Mouse (Mus musculus) neural tube, embryonic 13.5 days (tissue): ENCODE data around the gene Corin. TPM values are rescaled to one million over a fixed set of nuclear protein-coding genes. Genes with fewer than 3 reads are reported as not detected.

Experiments
- ATAC-seq: fragments of 200-750 bp; cut with Nextera tagmentation; 2 replicates; pipeline ENCODE4 v1.8.0; 2017; ENCODE audit warnings: low read depth, mild to moderate bottlenecking, moderate TSS enrichment, moderate library complexity
- H3K27ac ChIP-seq: fragments of 300-500 bp; sonication (generic); replicated peaks from 2 replicates; pipeline ENCODE4 v1.5.1; 2015; ENCODE audit warnings: moderate library complexity, mild to moderate bottlenecking, inconsistent platforms
- H3K27me3 ChIP-seq: fragments of 300-500 bp; sonication (generic); 2 replicates; pipeline ENCODE4 v1.6.1; 2015; ENCODE audit warnings: mild to moderate bottlenecking, inconsistent platforms
- H3K36me3 ChIP-seq: fragments of 300-500 bp; sonication (generic); 2 replicates; pipeline ENCODE4 v1.6.1; 2015; ENCODE audit warnings: mild to moderate bottlenecking, inconsistent platforms
- H3K4me1 ChIP-seq: fragments of 300-500 bp; sonication (generic); replicated peaks from 2 replicates; pipeline ENCODE4 v1.6.1; 2015; ENCODE audit warnings: inconsistent platforms
- H3K4me2 ChIP-seq: fragments of 300-500 bp; sonication (generic); 2 replicates; pipeline ENCODE4 v1.6.1; 2015; ENCODE audit warnings: inconsistent platforms, mild to moderate bottlenecking, moderate library complexity
- H3K4me3 ChIP-seq: fragments of 300-500 bp; sonication (generic); 2 replicates; pipeline ENCODE4 v1.5.1; 2015; ENCODE audit warnings: mild to moderate bottlenecking, inconsistent platforms
- H3K9ac ChIP-seq: fragments of 300-500 bp; sonication (generic); 2 replicates; pipeline ENCODE4 v1.6.1; 2015; ENCODE audit warnings: moderate library complexity, mild to moderate bottlenecking, inconsistent platforms
- H3K9me3 ChIP-seq: fragments of 300-500 bp; sonication (generic); 2 replicates; pipeline ENCODE4 v1.6.1; 2016; ENCODE audit warnings: inconsistent platforms
- WGBS: fragments of 180-500 bp; shearing (Covaris S2); methylation state at CpG from one replicate; pipeline ENCODE4 v1.1.7; 2015; 5-methylcytosine and 5-hydroxymethylcytosine counted together
- polyA plus RNA-seq: library from polyadenylated mRNA; unstranded; fragments of >200 nt; fragmentation: Nextera tagmentation; extraction: Ambion mirVana; gene quantifications from 2 replicates; pipeline ENCODE4 v1.2.1, GENCODE M21; 2015

The Corin gene
- polyA plus RNA-seq, 1 experiment from 2014 or later = 2.0 TPM

GRCm38 (mm10) chr5:72431856-72432255, 72.4 kb downstream of the Corin start:
- WGBS = 86% methylated on average over 3 of the region's 3 CpGs
- Histone ChIP-seq H3K4me1 (no peaks in the 10 kb centered on the region), H3K9me3 (no peaks in the 10 kb centered on the region), H3K27ac (no peak overlapping the region), H3K36me3 (no peaks in the 10 kb centered on the region), H3K4me2 (no peak overlapping the region), H3K27me3 (no peaks in the 10 kb centered on the region), H3K4me3 (no peak overlapping the region), H3K9ac (no peak overlapping the region)
- ATAC-seq = no peak

- Histone ChIP-seq H3K4me3 (no peak overlapping the region), H3K4me1 (no peaks in the 10 kb centered on the region), H3K9ac (no peak overlapping the region), H3K27ac (no peak overlapping the region), H3K27me3 (no peaks in the 10 kb centered on the region), H3K36me3 (no peaks in the 10 kb centered on the region), H3K9me3 (no peaks in the 10 kb centered on the region), H3K4me2 (no peak overlapping the region)
- WGBS = 84% methylated on average over 4 of the region's 4 CpGs
- ATAC-seq = no peak
Measured at GRCm38 (mm10) chr5:72427556-72427955, 76.7 kb downstream of the Corin start.

DNA sequence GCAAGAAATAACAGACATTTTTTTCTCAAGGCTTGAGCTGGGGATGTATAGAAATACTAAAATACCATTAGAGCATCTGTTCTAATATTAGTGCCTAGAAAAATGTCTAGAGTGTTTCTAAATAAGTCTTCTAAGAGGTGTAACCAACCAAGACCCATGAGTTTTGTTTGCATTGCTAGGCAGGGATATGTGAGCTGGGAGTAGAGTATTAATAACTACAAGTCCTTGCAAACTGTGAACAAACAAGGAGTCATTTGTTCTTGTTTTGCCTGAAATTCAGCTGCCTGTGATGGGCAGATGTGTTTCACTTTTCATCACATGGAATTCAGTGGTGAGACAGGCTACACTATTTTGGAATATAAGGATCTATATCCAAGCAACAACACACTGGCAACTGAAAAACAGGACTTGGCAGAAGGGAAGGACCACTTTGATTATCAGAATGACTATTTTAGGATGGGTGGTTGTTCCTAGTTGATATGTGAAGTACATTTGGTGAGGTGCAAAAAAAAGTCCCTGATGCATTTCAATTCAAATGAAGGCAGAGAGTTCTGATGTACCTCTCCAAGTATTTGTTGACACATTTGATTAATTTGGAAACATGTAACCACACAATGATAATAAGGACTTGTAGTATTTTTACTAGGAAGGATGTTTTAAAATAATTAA, 78.8 kb downstream of the Corin start:
- ATAC-seq = no peak
- no peak overlapping the region for H3K9ac ChIP-seq
- no peaks in the 10 kb centered on the region for H3K36me3 ChIP-seq
- no peak overlapping the region for H3K27ac ChIP-seq
- H3K9me3 ChIP-seq = no peaks in the 10 kb centered on the region
- no peaks in the 10 kb centered on the region for H3K4me1 ChIP-seq
- H3K4me3 ChIP-seq = no peak overlapping the region
- H3K4me2 ChIP-seq = no peak overlapping the region
- H3K27me3 ChIP-seq = no peaks in the 10 kb centered on the region

DNA sequence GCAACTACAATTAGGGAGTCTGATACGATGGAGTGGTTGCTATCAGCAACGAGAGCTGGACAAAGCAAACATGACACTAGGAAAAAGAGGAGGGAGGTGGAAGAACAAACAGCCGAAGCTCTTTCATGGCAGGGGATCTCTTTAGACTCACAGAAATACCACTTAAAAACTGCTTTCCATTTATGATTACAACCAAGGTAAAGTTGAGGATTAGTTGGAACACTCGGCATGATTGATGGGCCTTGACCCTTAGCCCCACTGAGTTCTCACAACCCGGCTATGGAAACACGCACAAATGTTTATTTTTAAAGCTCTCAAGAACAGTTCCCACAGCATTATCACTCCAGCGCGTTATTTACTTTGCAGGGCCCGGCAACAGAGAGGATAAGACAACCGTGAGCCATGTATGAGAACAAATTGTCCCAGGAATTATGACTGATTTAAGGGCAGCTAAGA, 92.4 kb downstream of the Corin start:
- ATAC-seq = no peak
- Histone ChIP-seq H3K9me3 (no peaks in the 10 kb centered on the region), H3K4me2 (no peak overlapping the region), H3K4me3 (no peak overlapping the region), H3K4me1 (no peaks in the 10 kb centered on the region), H3K9ac (no peak overlapping the region), H3K27me3 (no peaks in the 10 kb centered on the region), H3K36me3 (no peaks in the 10 kb centered on the region), H3K27ac (no peak overlapping the region)
- WGBS = 66% methylated on average over 10 of the region's 10 CpGs

DNA sequence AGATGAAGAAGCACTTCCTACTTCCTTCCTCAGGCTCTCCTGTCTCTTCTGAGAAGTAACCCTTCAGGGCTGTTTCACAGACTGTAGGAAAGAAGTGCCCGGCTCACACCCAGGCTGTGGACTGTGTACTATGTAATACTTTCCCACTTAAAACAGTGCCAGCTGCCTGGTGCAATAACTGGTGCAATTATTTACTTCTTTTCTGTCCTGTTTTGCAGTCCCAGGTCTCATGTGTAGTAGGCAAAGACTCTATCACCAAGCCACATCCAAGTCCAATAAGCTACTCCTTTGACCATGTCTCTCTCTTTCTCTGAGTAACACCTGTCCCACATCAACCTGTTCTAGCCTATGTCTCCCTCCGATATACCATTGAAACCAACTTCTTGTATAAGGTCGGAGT, 93.4 kb downstream of the Corin start:
- Histone ChIP-seq H3K4me3 (no peak overlapping the region), H3K4me1 (no peaks in the 10 kb centered on the region), H3K4me2 (no peak overlapping the region), H3K27me3 (no peaks in the 10 kb centered on the region), H3K9ac (no peak overlapping the region), H3K27ac (no peak overlapping the region), H3K36me3 (no peaks in the 10 kb centered on the region), H3K9me3 (no peaks in the 10 kb centered on the region)
- 94% methylated on average over 3 of the region's 3 CpGs for WGBS
- ATAC-seq = no peak

DNA sequence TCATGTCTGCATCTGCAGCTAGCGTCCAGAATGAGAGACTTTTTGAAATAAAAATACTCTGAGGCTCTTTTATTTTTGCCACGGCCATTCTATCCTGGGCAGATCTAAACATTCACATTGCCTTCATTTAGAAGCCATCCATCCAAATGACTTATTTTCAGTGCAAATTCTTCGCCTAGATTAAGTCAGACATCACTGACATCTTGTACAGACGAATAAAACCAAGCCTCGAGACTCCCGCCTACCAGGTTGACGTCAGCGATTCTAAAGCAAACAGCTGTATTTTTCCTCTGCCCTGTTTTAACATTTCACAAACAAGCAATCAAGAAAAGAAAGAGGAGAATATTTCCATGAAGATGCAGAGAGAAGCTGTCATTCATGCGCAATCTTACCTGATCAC, 100.9 kb downstream of the Corin start:
- no peak for ATAC-seq
- Histone ChIP-seq H3K4me3 (no peak overlapping the region), H3K4me1 (peaks cover 5% of the 10 kb centered on the region), H3K27ac (no peak overlapping the region), H3K9me3 (no peaks in the 10 kb centered on the region), H3K27me3 (no peaks in the 10 kb centered on the region), H3K9ac (no peak overlapping the region), H3K4me2 (no peak overlapping the region), H3K36me3 (no peaks in the 10 kb centered on the region)
- 81% methylated on average over 9 of the region's 9 CpGs for WGBS

DNA sequence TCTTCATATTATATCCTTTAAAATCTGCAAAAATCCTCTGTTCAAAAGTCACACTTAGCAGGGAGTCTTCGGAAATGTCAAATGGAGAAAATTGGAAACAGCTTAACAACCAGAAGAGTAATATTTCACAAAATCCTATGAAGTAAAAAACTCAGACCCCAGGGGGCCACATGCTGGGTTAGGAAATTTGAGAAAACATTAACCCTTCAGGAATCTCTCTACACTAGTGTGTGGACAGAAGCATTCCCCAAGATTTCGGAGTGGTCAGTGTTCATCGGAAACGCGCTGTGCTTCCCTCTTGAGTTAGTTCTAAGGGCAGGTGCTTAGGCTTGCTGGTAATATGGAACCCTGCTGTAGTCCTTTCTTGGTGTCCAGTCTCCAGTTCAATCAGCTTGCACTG, 101.4 kb downstream of the Corin start:
- Histone ChIP-seq H3K27me3 (no peaks in the 10 kb centered on the region), H3K27ac (no peak overlapping the region), H3K9me3 (no peaks in the 10 kb centered on the region), H3K9ac (no peak overlapping the region), H3K4me3 (no peak overlapping the region), H3K36me3 (no peaks in the 10 kb centered on the region), H3K4me1 (peaks cover 5% of the 10 kb centered on the region), H3K4me2 (no peak overlapping the region)
- 77% methylated on average over 5 of the region's 5 CpGs for WGBS
- ATAC-seq = no peak

DNA sequence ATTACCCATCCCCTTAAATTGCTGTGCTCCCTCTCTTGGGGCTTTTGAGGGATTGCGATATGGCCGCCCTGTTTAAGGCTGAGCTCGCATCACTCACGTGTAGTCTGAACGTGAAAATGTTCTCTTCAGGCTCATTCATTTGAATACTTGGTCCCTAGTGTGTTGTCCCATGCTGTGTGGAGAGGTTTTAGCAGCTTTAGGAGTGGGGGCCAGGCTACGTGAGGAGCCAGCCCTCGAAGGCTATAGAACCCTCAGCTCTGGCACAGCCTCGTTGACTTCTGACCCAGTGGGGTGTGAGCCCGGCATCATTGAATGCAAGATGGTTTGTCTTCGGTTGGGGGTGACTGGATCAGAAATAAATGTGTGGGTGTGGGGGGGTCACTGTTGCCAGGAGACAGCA, 102.5 kb downstream of the Corin start:
- Histone ChIP-seq H3K4me3 (no peak overlapping the region), H3K9ac (no peak overlapping the region), H3K27me3 (no peaks in the 10 kb centered on the region), H3K9me3 (no peaks in the 10 kb centered on the region), H3K4me2 (no peak overlapping the region), H3K4me1 (peaks cover 5% of the 10 kb centered on the region), H3K36me3 (no peaks in the 10 kb centered on the region), H3K27ac (no peak overlapping the region)
- ATAC-seq = no peak
- WGBS = 53% methylated on average over 10 of the region's 10 CpGs

DNA sequence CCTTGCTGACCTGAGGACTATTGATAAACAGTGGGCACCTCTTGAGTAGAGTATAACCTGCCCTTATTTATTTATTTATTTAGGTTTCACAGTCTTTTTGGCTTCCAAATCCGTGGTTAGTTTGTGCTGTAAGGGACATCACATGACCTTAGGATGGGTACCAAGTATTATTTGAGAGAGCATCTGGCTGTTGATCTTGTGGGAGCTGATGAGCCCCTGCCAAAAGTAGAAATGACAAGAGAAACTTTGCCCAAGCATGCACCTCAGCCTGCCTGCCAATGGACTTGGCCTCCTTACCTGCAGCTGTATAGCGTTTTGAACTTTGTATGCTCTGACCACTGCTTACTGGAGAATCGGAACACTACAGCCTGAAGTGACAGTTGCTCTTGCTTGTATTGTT, 103.0 kb downstream of the Corin start:
- H3K9me3 ChIP-seq = no peaks in the 10 kb centered on the region
- no peak overlapping the region for H3K4me2 ChIP-seq
- no peak overlapping the region for H3K9ac ChIP-seq
- peaks cover 5% of the 10 kb centered on the region for H3K4me1 ChIP-seq
- H3K27me3 ChIP-seq = no peaks in the 10 kb centered on the region
- ATAC-seq = no peak
- H3K36me3 ChIP-seq = no peaks in the 10 kb centered on the region
- H3K4me3 ChIP-seq = no peak overlapping the region
- WGBS = 82% methylated on average over 3 of the region's 3 CpGs
- no peak overlapping the region for H3K27ac ChIP-seq

DNA sequence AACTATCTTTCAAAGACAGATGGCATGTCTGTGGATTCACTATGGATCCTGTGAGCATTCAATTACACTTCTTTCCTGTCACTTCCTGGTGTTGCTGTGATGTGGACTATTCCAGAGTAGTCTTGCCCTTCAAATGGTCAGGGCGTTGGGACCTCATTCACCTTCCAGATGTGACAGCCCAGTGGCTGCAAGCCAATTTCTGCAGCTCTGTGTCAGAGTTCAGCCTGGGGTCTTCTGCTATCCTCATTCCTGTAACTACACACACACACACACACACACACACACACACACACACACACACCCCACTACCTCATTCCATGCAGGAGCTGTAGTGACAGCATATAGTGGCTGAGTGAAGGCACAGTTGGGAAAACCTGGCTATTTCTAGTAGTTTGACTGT, 122.1 kb downstream of the Corin start:
- H3K36me3 ChIP-seq = no peaks in the 10 kb centered on the region
- no peak overlapping the region for H3K9ac ChIP-seq
- H3K4me2 ChIP-seq = no peak overlapping the region
- H3K4me1 ChIP-seq = no peaks in the 10 kb centered on the region
- no peaks in the 10 kb centered on the region for H3K27me3 ChIP-seq
- H3K9me3 ChIP-seq = no peaks in the 10 kb centered on the region
- 64% methylated on average over 1 of the region's 1 CpGs for WGBS
- ATAC-seq = no peak
- H3K27ac ChIP-seq = no peak overlapping the region
- no peak overlapping the region for H3K4me3 ChIP-seq

GRCm38 (mm10) chr5:72380616-72381015, 123.7 kb downstream of the Corin start:
- H3K4me1 ChIP-seq = no peaks in the 10 kb centered on the region
- no peak overlapping the region for H3K9ac ChIP-seq
- no peaks in the 10 kb centered on the region for H3K36me3 ChIP-seq
- no peaks in the 10 kb centered on the region for H3K27me3 ChIP-seq
- WGBS = 70% methylated on average over 8 of the region's 8 CpGs
- no peak for ATAC-seq
- H3K4me2 ChIP-seq = no peak overlapping the region
- H3K9me3 ChIP-seq = no peaks in the 10 kb centered on the region
- no peak overlapping the region for H3K4me3 ChIP-seq
- no peak overlapping the region for H3K27ac ChIP-seq

DNA sequence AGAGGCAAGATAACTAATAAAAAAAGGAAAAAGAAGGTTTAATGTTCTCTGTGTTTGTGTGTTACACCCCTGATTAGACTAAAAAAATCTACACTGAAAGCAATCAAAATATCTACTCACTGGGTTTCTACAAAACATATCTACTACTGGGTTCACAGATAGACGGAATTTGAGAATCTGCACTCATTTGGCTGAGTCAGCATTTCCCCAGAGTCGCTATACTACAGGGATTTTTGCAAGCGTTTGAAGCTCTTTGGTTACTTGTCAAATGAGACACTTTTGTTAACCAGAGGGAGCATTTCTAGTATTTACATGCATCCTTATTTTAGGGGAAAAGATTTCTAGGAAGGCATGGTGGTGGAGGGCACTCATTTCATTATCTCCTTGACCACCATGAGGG, 136.3 kb downstream of the Corin start:
- WGBS = 86% methylated on average over 3 of the region's 3 CpGs
- Histone ChIP-seq H3K4me3 (no peak overlapping the region), H3K4me2 (no peak overlapping the region), H3K4me1 (no peaks in the 10 kb centered on the region), H3K27me3 (no peaks in the 10 kb centered on the region), H3K9me3 (no peaks in the 10 kb centered on the region), H3K27ac (no peak overlapping the region), H3K9ac (no peak overlapping the region), H3K36me3 (no peaks in the 10 kb centered on the region)
- no peak for ATAC-seq

DNA sequence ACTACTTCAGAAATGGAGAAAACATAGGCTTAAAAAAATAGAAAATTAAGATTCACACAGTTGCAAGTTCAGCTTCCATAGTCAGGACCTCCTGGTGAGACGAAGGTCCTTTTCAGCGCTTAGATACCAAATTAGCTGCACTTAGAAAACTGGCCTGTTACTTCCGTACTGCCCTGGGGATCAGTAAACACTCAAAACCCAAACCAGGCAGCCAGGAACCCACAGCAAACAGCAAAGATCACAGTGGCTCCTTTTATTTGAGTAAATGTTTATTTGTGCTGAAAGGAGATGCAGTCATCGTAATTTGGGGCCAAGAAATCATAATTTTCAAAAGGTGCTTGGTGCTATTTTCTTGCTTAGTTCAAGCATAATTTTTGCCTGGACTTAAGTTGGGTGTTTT, 138.5 kb downstream of the Corin start:
- no peak overlapping the region for H3K9ac ChIP-seq
- H3K4me1 ChIP-seq = no peaks in the 10 kb centered on the region
- H3K36me3 ChIP-seq = no peaks in the 10 kb centered on the region
- H3K27me3 ChIP-seq = no peaks in the 10 kb centered on the region
- H3K4me3 ChIP-seq = no peak overlapping the region
- no peak overlapping the region for H3K27ac ChIP-seq
- no peaks in the 10 kb centered on the region for H3K9me3 ChIP-seq
- no peak overlapping the region for H3K4me2 ChIP-seq
- 81% methylated on average over 4 of the region's 4 CpGs for WGBS
- no peak for ATAC-seq
